Mouse (Mus musculus) gastrocnemius, adult 2 months (tissue): ENCODE data around the gene Zfp42. TPM values are rescaled to one million over a fixed set of nuclear protein-coding genes. Genes with fewer than 3 reads are reported as not detected.
"Not testable (repeated sequence)": the region's sequence is repeated elsewhere in the genome, so short reads cannot be mapped to it uniquely, and the experiment has no call there.

Experiments
- DNase-seq: peaks from one replicate; pipeline ENCODE4 v3.0.0; 2022
- H3K27ac ChIP-seq: fragments of 200-600 bp; 2 replicates; pipeline ENCODE4 v1.8.1; 2022; ENCODE audit warnings: mild to moderate bottlenecking
- H3K4me3 ChIP-seq: fragments of 200-600 bp; 2 replicates; pipeline ENCODE4 v1.8.1; 2022; ENCODE audit warnings: mild to moderate bottlenecking, moderate library complexity
- CTCF ChIP-seq: fragments of 200-600 bp; IDR thresholded peaks from 2 replicates; pipeline ENCODE4 v1.8.1; 2022; ENCODE audit warnings: antibody characterized with exemption, mild to moderate bottlenecking, moderate library complexity
- intact Hi-C: fragments of 180-260 bp; cut with DNase I; formaldehyde crosslinking; loops from one replicate; pipeline ENCODE4 v1.15.1; 2025
- long read RNA-seq, 2 experiments: library from polyadenylated mRNA; stranded (forward); transcript quantifications; one replicate each; pipeline ENCODE4 v2.0.0; 2021
- total RNA-seq, 2 experiments: library from RNA; stranded (reverse); gene quantifications; 2 replicates each; pipeline ENCODE4 v1.2.3; 2021

Gene Zfp42
- not detected for total RNA-seq
- long read RNA-seq, experiment 1, result 0 reads
- long read RNA-seq, experiment 2, result 0 reads

DNA sequence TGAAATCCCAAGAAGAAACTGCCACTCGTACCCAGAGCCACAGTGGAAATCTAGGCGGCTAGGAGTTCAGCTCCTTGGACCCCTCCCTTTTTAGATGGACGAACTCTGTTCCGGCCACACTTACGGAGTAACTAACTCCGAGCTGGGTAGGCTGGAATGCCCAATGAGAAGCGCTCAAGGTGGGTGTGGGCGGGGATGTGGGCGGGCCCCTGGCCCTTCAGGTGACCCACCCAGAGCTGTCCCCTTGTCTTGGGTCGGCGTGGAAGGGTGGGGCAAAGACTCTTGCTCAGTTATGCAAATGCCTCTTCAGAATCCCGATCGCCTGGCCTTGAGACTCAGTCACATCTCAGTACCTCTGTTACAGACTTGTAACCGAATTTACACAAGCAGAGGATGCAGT lies at the start of gene Zfp42:
Gene Zfp42, minus strand, starts transcription at position 85 of the 400 bp plus-strand sequence.
- TF ChIP-seq CTCF, result no peak

DNA sequence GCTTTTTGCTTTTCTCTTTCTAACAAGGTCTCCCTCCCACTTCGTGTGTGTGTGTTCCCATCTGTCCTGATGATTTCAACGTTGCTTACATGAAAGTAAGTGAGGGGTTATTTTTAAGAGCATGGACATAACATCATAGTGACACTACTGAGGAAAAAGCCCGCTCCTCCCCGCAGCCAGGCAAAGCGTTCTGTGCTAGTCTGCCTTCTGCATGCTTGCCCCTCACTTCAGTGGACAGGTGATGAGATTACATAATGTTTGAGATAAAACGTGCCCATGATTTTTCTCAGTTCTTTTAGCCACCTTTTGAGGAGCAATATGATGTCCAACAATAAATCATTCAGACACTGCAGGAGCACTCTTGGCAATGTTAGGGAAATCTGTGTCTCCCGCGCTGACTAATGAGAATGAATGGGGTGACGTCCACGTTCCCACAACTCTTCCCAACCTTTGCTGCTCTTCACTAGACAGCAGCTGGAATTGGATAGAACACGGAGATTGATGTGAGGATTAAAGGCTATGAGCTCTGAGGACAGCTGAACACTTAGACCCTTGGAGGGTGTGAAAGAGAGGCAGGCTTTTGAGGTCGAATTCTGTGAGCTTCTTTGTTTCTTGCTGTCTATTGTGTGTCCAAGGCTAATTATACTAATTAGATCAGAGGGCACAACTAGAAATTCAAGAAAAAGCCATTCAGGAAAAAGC lies 49.4 kb upstream of the Zfp42 start:
- no peak for TF ChIP-seq CTCF
- H3K4me3 ChIP-seq, result no peak overlapping the region
- H3K27ac ChIP-seq, result no peak overlapping the region
- no peak for DNase-seq
- intact Hi-C loops, result no loop called here

More for the DNA sequence above, at the start of gene Zfp42:
- no peak within 1 kb of the TSS for H3K4me3 ChIP-seq
- DNase-seq, result no peak
- intact Hi-C loops, result no loop called here
- no peak within 1 kb of the TSS for H3K27ac ChIP-seq

DNA sequence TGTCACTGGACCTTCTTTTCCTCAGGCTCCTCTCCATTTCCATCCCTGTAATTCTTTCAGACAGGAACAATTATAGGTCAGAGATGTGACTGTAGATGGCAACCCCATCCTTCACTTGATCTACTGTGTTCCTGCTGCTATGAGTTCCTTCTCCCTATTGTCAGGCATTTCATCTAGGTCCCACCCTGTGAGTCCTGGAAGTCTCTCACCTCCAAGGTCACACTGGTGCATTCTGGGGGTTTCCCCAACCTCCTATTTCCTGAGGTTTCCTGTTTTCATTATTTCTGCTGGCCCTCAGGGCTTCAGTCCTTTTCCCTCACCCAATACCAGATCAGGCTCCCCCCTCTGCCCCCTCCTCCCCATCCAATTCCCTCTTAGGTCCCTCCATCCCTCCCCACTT lies 45.5 kb upstream of the Zfp42 start:
- DNase-seq, H3K27ac ChIP-seq, intact Hi-C loops, H3K4me3 ChIP-seq: not testable (repeated sequence)

DNA sequence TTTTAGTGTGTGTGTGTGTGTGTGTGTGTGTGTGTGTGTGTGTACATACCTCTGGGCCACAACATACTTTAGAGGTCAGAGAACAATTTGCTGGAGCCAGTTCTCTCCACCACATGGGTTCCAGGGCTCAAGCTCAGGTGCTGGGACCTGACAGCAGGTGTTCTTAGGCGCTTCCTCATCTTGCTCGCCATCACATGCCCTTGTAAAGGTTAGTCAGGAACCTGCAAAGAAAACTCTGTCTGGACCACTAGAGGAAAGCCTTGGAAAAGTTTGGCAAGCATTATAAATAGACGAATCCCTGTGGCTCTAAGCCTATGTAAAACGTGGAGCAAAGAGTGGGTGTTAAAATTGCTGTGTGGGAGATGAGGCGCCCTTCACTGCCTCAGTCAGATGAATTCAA lies 31.8 kb upstream of the Zfp42 start:
- TF ChIP-seq CTCF, result no peak
- Histone ChIP-seq H3K27ac (no peak overlapping the region), H3K4me3 (no peak overlapping the region)
- intact Hi-C loops, result no loop called here
- no peak for DNase-seq

DNA sequence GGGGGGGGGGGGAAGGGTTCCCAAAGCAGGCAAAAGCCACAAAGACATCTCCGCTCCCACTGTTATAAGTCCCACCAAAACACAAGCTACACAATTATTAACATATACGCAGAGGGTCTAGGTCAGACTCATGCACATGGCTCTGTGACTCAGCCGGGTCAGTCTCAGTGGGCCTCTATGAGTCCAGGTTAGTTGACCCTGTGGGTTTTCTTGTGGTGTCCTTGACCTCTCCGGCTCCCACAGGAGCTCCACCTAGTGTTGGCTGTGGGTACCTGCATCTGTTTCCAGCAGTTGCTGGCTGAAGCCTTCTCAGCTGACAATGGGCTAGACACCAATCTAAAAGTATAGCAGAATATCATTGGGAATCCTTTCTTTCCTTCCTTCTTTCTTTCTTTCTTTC lies 26.7 kb upstream of the Zfp42 start:
- TF ChIP-seq CTCF, result peak; percentile 46
- DNase-seq, result peak; percentile 21
- no peak overlapping the region for H3K27ac ChIP-seq
- H3K4me3 ChIP-seq, result no peak overlapping the region
- intact Hi-C loops, result no loop called here

DNA sequence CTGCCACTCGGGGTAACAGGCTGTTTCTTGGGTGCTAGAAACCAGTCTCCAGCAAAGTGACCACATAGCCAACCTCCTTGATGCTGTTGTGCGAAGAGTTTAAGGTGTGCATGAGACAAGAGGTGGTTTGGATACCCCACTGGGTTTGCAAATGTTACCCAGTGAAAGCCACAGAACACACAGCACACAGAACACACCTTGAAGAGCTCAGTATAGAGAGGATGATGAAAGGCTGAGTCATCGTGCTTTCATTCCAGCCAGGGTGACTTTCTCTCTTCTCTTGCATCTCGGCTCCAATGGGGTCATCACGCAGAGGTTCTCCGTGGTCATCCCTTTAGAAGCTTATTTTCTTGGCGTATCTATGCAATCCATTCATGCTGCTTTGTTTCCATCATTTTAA lies 24.9 kb upstream of the Zfp42 start:
- DNase-seq, result no peak
- TF ChIP-seq CTCF, result no peak
- H3K27ac ChIP-seq, result no peak overlapping the region
- intact Hi-C loops, result no loop called here
- no peak overlapping the region for H3K4me3 ChIP-seq

DNA sequence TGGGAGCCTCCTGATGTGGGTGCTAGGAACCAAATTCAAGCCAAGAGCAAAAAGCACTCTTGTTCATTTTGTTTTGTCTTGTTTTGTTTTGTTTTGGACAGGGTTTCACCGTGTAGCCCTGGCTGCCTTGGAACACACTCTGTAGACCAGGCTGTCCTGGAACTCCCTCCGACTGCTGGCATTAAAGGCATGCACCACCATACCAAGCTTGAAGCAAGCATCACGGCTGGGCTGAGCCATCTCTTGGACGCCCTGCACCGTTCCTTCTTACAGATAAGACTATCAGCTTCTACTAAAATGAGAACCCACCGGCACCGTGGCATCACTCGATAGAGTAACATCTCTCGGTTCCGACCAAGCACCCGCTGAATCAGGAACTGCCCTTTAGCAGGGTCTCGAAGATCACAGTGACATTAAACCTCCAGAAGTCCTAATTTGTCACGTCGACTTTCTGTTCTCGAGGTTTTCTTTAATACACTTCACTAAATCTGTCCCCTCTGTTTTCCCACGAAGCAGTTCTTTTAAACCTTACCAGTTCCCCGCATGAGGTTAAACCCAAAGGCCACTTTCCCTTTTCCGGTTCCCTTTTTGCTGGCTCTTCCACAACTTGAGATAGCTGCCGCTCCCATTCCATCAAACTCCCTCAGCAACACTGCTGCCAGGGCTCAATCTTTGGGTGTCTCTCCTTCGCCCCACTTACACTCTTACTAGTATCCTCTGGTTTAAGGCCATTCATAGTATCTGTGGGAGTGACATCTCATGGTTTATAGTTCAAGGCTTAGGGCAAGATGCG lies 23.3 kb upstream of the Zfp42 start:
- intact Hi-C loops, result no loop called here
- no peak overlapping the region for H3K4me3 ChIP-seq
- no peak overlapping the region for H3K27ac ChIP-seq
- no peak for DNase-seq
- TF ChIP-seq CTCF, result no peak

DNA sequence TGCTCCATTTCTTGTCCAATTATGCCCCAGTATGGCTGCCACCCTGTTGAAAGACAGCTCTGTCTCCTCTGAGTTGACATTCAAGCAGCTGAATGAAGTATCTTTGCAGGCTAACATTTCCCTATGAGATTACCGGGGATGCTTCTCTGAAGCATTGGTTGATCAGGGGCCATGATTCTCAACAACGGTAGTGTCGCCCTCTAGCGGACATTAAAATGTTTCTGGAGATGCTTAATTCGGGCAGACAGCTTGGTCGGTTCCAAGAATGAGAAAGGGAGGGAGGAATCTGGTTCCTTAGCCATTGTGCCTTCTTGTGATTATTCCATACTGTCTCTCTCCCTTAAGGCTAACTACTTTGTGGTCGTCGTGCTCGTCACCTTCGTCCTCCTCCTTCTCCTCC lies 21.9 kb upstream of the Zfp42 start:
- Histone ChIP-seq H3K27ac (no peak overlapping the region), H3K4me3 (no peak overlapping the region)
- no peak for TF ChIP-seq CTCF
- intact Hi-C loops, result no loop called here
- DNase-seq, result no peak

DNA sequence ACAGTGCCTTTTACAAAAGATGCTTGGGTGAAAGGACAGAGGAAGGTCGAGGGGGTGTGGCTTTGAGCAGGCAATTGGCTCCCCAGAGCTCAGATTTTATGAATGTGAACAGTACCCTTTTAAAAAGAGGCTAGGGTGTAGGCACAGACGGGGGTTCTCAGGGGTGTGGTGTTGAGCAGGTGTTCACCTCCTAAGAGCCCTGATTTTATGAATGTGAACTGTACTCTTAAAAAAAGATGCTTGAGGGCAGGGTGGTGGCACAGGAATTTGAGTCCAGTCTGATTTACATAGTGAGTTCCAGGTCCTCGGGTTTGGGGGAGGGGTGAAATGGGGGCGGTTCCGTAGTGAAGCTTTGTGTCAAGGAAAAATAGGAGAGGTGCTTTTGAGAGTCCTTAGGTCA lies 14.0 kb upstream of the Zfp42 start:
- no peak for TF ChIP-seq CTCF
- intact Hi-C loops, result no loop called here
- H3K4me3 ChIP-seq, result no peak overlapping the region
- H3K27ac ChIP-seq, result no peak overlapping the region
- no peak for DNase-seq

DNA sequence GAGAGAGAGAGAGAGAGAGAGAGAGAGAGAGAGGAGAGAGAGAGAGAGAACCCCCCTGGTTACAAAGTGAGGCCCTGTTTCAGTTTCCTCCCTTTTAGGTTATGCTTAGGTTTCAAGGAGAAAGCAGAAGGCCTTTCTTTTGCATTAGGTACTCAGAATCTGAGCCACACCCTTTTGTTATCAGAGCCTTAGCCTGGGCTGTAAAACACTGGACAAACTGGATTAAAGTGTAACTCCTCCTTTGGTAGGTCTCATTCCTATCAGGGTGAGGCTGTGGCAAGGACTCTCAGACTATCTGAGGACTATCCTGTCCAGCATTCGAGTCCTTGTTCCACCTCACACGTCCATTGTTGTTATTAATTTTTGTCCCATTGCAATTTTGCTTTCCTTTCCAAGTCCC lies 1.4 kb upstream of the Zfp42 start:
- Histone ChIP-seq H3K27ac (no peak overlapping the region), H3K4me3 (no peak overlapping the region)
- TF ChIP-seq CTCF, result no peak
- DNase-seq, result no peak
- intact Hi-C loops, result no loop called here

DNA sequence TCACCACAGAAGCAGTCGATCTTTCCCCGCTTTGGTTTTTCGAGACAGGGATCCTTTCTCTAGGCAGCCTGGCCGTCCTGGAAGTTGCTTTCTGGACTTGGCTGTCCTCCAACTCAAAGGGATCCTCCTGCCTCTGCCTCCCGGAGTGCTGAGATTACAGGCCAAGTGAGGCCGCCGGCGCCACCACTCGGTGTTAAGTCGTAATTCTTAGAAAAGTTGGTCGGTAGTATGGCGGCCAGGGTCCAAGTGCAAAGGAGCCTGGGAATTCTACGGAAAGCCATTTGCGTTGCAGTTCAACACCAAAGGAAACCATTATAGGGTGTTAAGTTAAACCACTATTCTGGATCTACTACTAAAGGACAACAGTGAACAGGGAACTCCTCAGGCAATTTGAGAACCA lies 1.1 kb downstream of the Zfp42 start:
- intact Hi-C loops, result no loop called here
- no peak for DNase-seq
- no peak for TF ChIP-seq CTCF

DNA sequence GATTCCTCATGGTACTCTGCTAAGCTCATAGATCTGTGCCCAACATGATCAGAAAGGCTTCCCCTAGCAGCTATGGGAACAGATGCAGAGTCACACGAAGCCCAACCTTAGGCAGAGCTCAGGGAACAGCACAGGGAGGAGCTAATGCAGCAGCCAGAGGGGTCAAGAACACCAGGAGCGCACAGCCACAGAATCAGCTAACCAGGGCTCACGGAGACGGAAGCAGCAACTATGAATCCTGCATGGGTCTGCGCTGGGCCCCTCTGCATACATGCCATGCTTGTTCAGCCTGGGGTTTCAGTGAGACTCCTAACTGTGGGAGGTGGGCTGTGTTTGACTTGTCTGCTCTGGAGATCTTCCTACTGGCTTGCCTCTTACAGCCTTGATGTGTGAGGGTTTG lies 7.0 kb downstream of the Zfp42 start:
- no peak overlapping the region for H3K27ac ChIP-seq
- no peak overlapping the region for H3K4me3 ChIP-seq
- intact Hi-C loops, result no loop called here
- TF ChIP-seq CTCF, result no peak
- no peak for DNase-seq

More for the DNA sequence above, 1.1 kb downstream of the Zfp42 start:
- H3K27ac ChIP-seq, result no peak overlapping the region
- H3K4me3 ChIP-seq, result no peak overlapping the region

DNA sequence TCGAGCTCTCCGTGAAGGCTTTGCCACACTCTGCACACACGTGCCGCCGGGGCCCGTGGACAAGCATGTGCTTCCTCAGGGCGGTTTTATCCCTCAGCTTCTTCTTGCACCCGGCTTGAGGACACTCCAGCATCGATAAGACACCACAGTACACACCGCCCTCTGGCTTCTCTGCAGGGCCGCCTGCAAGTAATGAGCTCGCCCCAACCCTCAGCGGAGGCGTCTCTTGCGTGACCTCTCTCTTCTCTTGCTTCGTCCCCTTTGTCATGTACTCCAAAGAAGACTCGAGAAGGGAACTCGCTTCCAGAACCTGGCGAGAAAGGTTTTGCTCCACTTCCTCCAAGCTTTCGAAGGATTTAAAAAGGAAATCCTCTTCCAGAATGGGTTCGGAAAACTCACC lies 11.0 kb downstream of the Zfp42 start:
- Histone ChIP-seq H3K27ac (no peak overlapping the region), H3K4me3 (no peak overlapping the region)
- intact Hi-C loops, result no loop called here
- no peak for TF ChIP-seq CTCF
- DNase-seq, result no peak

DNA sequence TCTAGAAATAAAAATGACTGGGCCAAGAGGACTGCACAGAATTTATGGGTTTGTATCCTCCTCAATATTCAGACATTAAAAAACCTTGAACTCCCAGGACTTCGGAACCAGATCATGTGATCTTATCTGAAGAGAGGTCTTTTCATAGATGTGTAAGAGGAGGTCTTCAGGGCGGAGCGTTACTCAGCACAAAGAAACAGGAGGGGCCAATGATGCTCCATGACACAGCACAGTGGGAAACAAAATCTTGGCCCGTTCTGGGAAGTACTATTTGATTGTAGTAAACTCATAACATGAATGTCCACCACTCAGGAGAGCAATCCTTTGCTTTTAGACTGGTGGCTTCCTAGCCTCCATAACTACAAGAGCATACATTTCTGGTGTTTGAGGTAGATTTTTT lies 12.6 kb downstream of the Zfp42 start:
- Histone ChIP-seq H3K27ac (no peak overlapping the region), H3K4me3 (no peak overlapping the region)
- intact Hi-C loops, result no loop called here
- TF ChIP-seq CTCF, result no peak
- DNase-seq, result no peak
